Mouse (Mus musculus) intestine, embryonic 14.5 days (tissue): ENCODE measurements around the gene Dpp6. TPM values are rescaled to one million over a fixed set of nuclear protein-coding genes. Genes with fewer than 3 reads are reported as not detected.

ENCODE experiments used
- ATAC-seq: fragments of 200-750 bp; cut with Nextera tagmentation; replicated peaks from 2 replicates; pipeline ENCODE4 v1.8.0; 2017; ENCODE audit warnings: low read depth, moderate number of reproducible peaks, moderate TSS enrichment, moderate library complexity; ENCODE audit not compliant: low FRiP score, low TSS enrichment
- DNase-seq: peaks from one replicate; pipeline ENCODE4 v3.0.0-alpha.2; 2018; ENCODE audit warnings: low spot score
- H3K27ac ChIP-seq: fragments of 300-500 bp; sonication (generic); 2 replicates; pipeline ENCODE4 v1.5.1; 2014; ENCODE audit warnings: low read depth, mild to moderate bottlenecking, control low read depth
- H3K27me3 ChIP-seq: fragments of 300-500 bp; sonication (generic); replicated peaks from 2 replicates; pipeline ENCODE4 v1.6.1; 2014; ENCODE audit warnings: low read length, control low read depth; ENCODE audit not compliant: control insufficient read depth, insufficient read depth
- H3K36me3 ChIP-seq: fragments of 300-500 bp; sonication (generic); 2 replicates; pipeline ENCODE4 v1.6.1; 2014; ENCODE audit warnings: low read length, control low read depth; ENCODE audit not compliant: control insufficient read depth, insufficient read depth
- H3K4me1 ChIP-seq: fragments of 300-500 bp; sonication (generic); replicated peaks from 2 replicates; pipeline ENCODE4 v1.6.1; 2014; ENCODE audit warnings: low read length, control low read depth, mixed read lengths; ENCODE audit not compliant: control insufficient read depth, insufficient read depth
- H3K4me2 ChIP-seq: fragments of 300-500 bp; sonication (generic); 2 replicates; pipeline ENCODE4 v1.6.1; 2014; ENCODE audit warnings: low read length
- H3K4me3 ChIP-seq: fragments of 300-500 bp; sonication (generic); 2 replicates; pipeline ENCODE4 v1.5.1; 2014; ENCODE audit warnings: low read depth, low read length, control low read depth, mixed read lengths
- H3K9ac ChIP-seq: fragments of 300-500 bp; sonication (generic); 2 replicates; pipeline ENCODE4 v1.6.1; 2014; ENCODE audit warnings: mild to moderate bottlenecking, low read length
- H3K9me3 ChIP-seq: fragments of 300-500 bp; sonication (generic); 2 replicates; pipeline ENCODE4 v1.6.1; 2016; ENCODE audit warnings: low read length, control low read depth; ENCODE audit not compliant: control insufficient read depth
- WGBS: fragments of 180-500 bp; shearing (Covaris S2); extraction: QIAGEN DNeasy Blood & Tissue Kit; methylation state at CpG from one replicate; pipeline ENCODE4 v1.1.7; 2014; 5-methylcytosine and 5-hydroxymethylcytosine counted together
- polyA plus RNA-seq: library from polyadenylated mRNA; unstranded; fragments of >200 nt; fragmentation: Nextera tagmentation; extraction: Ambion mirVana; gene quantifications from 2 replicates; pipeline ENCODE4 v1.2.1, GENCODE M21; 2014

Gene Dpp6
- polyA plus RNA-seq, 1 experiment from 2014 or later: 2.0 TPM

DNA sequence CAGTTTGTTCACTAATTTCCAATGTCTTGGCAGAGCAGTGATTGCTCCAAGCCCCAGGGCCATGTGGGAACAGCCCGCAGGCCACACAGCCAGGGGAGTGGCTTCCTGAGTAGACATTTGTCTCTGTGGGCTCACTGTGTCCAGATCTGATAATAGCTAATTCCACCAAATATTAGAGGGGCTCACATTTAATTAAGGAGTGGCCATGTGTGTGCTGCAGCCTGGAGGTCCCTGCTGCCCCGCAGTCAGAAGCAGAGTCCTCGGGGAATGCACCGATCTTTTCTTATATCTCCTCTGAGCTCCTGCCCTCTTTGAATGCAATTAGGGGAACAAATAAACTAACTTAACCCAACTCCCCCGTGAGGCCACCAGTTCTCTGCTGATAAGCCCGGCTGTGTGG, 889.5 kb downstream of the Dpp6 start:
- Histone ChIP-seq H3K9ac (no peak overlapping the region), H3K4me3 (no peak overlapping the region), H3K4me2 (no peak overlapping the region), H3K9me3 (no peaks in the 10 kb centered on the region), H3K27ac (no peak overlapping the region), H3K36me3 (no peaks in the 10 kb centered on the region), H3K4me1 (peaks cover 10% of the 10 kb centered on the region), H3K27me3 (no peaks in the 10 kb centered on the region)
- DNase-seq: no peak
- 62% methylated on average over 6 of the region's 6 CpGs for WGBS
- ATAC-seq: peak; percentile 36; the same call in 1 of the 2 replicates

DNA sequence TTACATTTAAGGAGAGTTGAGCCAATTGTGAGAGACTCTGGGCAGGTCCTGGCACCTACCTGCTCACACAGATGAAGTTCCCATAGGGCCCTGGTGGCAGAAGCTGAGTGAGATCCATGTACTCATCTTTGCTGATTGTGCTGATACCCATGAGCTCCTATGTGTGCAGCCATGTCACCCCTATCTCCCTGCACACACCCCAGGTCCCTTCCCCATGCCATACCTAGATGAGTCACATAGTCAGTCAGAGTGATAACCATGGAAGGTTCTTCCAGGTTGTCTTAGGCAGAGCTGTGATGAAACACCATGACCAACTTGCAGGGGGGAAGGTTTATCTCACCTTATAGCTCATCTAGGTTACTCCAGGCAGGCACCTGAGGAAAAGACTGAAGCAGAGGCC, 890.3 kb downstream of the Dpp6 start:
- ATAC-seq (no peak), DNase-seq (no peak)
- Histone ChIP-seq H3K36me3 (no peaks in the 10 kb centered on the region), H3K4me2 (no peak overlapping the region), H3K27ac (no peak overlapping the region), H3K4me1 (peaks cover 10% of the 10 kb centered on the region), H3K4me3 (no peak overlapping the region), H3K9ac (no peak overlapping the region), H3K27me3 (no peaks in the 10 kb centered on the region), H3K9me3 (no peaks in the 10 kb centered on the region)

DNA sequence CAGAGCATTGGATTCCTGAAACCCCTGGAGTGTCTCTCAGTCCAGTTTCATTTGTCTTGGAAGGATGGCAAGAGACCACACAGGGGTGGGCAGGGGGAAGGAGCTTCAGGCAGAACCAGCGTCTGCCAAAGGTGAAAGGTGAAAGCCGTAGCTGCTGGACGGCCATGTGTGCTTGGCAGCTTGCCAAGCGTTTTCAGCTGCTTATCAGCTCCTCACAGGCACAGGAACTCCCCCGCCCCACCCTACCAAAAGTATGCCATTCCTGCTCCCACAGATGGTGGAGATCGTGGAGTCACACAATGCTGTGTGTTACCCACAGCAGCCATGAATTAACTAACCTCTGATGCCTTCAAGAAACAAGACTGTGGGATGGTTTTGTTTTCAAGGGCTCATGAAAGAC, 891.2 kb downstream of the Dpp6 start:
- no peak overlapping the region for H3K4me3 ChIP-seq
- DNase-seq (no peak), ATAC-seq (no peak)
- no peaks in the 10 kb centered on the region for H3K36me3 ChIP-seq
- no peak overlapping the region for H3K9ac ChIP-seq
- 8% methylated on average over 6 of the region's 6 CpGs for WGBS
- no peak overlapping the region for H3K4me2 ChIP-seq
- H3K4me1 ChIP-seq: peaks cover 10% of the 10 kb centered on the region
- no peaks in the 10 kb centered on the region for H3K9me3 ChIP-seq
- H3K27me3 ChIP-seq: no peaks in the 10 kb centered on the region
- no peak overlapping the region for H3K27ac ChIP-seq

DNA sequence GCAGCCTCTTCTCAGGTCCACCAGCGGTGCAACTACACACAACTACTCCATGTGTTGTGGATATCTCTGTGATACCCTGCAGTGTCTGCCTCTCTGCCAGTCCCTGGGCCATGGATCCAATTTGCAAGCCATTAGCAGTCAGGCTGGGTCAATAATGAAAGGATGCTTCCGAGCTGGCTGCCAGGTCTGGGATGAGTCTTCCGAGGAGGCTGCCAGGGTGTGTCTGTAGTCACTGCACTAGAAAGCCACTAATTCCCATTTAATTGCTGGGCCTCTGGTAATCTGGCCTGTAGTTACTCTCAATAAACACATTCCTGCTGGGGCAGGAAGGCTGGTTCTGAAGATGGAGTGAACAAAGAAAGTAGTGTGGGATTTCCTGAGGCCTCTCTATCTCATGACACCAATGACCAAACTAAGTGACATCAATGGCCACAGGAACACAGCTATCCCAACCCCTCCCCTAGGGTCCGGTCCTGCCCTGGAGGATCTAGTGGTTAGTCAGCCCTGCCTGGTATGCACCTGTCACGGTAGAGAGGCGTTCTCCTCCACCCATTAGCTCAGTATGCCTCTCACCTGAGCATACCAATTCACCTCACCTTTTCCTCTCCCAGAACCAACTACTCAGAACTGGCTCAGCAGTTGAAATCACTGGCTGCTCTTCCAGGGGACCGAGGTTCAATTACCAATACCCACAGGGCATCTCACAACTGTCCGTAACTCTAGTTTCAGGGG, 894.6 kb downstream of the Dpp6 start:
- H3K27ac ChIP-seq: no peak overlapping the region
- ATAC-seq (0 out of 2 replicates have a peak, but pooled peaks have one; percentile 29), DNase-seq (no peak)
- H3K9me3 ChIP-seq: no peaks in the 10 kb centered on the region
- no peaks in the 10 kb centered on the region for H3K27me3 ChIP-seq
- no peak overlapping the region for H3K4me2 ChIP-seq
- WGBS: 60% methylated on average over 8 of the region's 8 CpGs
- H3K9ac ChIP-seq: no peak overlapping the region
- peaks cover 10% of the 10 kb centered on the region for H3K4me1 ChIP-seq
- no peaks in the 10 kb centered on the region for H3K36me3 ChIP-seq
- no peak overlapping the region for H3K4me3 ChIP-seq

DNA sequence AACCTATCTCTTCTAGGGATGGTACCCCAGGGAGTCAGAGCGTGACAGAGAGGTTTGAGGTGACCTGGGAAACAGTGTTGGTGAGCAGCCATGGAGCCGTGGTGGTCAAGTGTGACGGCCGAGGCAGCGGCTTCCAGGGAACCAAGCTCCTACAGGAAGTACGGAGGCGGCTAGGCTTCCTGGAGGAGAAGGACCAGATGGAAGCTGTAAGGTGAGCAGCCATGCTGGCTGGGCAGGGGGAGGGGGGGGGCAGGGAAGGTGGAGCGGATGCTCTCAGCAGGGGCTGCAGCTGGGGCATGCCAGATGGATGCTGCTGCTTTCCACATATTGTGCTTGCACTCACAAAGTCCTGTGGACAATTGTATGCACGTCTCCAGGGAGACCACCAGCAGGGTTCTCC, 897.4 kb downstream of the Dpp6 start:
- Histone ChIP-seq H3K4me1 (no peaks in the 10 kb centered on the region), H3K4me2 (no peak overlapping the region), H3K4me3 (no peak overlapping the region), H3K27ac (no peak overlapping the region), H3K9me3 (no peaks in the 10 kb centered on the region), H3K36me3 (no peaks in the 10 kb centered on the region), H3K27me3 (no peaks in the 10 kb centered on the region), H3K9ac (no peak overlapping the region)
- DNase-seq: no peak
- 66% methylated on average over 9 of the region's 9 CpGs for WGBS
- no peak for ATAC-seq

DNA sequence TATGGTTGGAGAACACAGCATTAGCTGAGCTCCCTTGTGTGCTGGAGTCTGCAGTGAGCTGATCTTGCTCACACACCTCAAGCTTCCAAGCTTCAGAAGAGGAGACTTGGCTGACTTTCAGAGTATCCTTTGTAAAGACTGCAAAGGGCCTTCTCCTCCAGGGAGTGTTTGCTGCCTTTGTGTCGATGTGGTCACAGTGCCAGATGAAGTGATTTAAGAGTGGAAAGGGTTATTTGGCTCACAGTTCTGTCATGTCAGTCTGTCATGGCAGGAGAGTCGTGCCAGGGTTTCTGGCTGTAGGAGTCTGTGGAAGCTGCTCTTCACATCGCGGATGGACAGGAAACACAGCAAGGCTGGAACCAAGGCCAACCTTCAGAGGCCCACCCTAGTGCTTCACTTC, 899.0 kb downstream of the Dpp6 start:
- Histone ChIP-seq H3K4me3 (no peak overlapping the region), H3K9ac (no peak overlapping the region), H3K27me3 (no peaks in the 10 kb centered on the region), H3K36me3 (no peaks in the 10 kb centered on the region), H3K4me2 (no peak overlapping the region), H3K9me3 (no peaks in the 10 kb centered on the region), H3K4me1 (no peaks in the 10 kb centered on the region), H3K27ac (no peak overlapping the region)
- WGBS: 74% methylated on average over 4 of the region's 4 CpGs
- no peak for DNase-seq
- ATAC-seq: no peak

DNA sequence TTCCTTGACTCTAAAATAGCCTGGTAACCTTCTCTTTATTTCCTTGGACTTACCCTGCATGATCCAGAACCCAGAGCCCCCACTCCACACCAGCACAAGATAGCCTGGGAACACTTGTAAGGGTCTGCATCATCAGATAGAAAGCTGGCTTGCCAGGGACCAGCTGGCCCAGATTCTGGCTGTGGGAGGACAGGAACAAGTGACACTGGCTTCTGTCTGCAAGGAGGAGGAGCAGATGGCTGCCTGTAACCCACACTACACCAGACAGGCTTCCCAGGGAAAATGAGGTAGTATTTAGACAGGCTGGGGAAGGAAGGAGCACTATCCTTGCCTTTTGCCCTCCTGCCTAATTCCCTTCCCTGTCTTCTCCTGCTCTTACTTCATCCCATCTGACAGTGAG, 900.3 kb downstream of the Dpp6 start:
- Histone ChIP-seq H3K27me3 (no peaks in the 10 kb centered on the region), H3K9me3 (no peaks in the 10 kb centered on the region), H3K4me2 (no peak overlapping the region), H3K4me1 (no peaks in the 10 kb centered on the region), H3K4me3 (no peak overlapping the region), H3K9ac (no peak overlapping the region), H3K27ac (no peak overlapping the region), H3K36me3 (no peaks in the 10 kb centered on the region)
- DNase-seq (no peak), ATAC-seq (no peak)

DNA sequence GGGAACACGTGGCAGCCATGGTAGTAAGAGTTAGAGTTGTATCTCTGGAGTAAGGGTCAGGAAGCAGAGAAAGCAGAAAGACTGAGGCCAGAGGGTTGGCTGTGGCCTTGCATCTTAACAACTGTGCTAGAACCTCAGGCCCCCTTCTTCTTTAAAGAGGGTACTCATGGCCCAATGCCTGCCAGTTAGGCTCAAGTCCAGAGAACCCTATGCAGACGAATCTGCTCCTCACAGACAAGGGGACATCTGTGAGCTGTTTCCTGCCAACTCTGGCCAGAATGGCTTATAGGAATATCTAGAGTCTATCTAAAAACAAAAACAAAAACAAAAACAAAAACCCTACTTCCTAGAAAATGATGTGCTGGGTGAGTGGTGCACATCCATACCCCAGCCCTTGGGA, 902.3 kb downstream of the Dpp6 start:
- H3K27me3 ChIP-seq: no peaks in the 10 kb centered on the region
- H3K36me3 ChIP-seq: no peaks in the 10 kb centered on the region
- DNase-seq (no peak), ATAC-seq (no peak)
- no peak overlapping the region for H3K4me2 ChIP-seq
- no peak overlapping the region for H3K9ac ChIP-seq
- 74% methylated on average over 2 of the region's 2 CpGs for WGBS
- no peak overlapping the region for H3K4me3 ChIP-seq
- H3K4me1 ChIP-seq: no peaks in the 10 kb centered on the region
- no peaks in the 10 kb centered on the region for H3K9me3 ChIP-seq
- no peak overlapping the region for H3K27ac ChIP-seq

DNA sequence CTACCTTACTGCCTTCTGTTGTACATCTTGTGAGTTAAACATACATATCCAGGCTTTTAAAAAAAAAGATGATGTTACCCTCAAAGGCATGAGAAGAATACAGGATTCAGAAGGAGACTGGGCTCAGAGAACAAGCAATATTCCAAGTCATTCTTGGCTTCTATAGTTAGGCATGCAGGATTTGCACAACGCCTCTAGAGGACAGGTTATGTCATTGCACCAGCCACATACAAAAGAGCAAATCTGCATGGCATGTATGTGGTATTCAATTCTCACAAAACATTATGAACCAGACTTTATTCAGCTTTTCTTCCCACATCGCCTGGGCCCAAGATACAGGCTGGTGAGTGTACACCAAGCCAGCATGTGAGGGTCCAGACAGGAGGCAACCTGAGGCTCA, 907.5 kb downstream of the Dpp6 start:
- Histone ChIP-seq H3K36me3 (no peaks in the 10 kb centered on the region), H3K27ac (no peak overlapping the region), H3K9me3 (0 out of 2 replicates have a peak, but pooled peaks cover 3% of the 10 kb centered on the region), H3K9ac (no peak overlapping the region), H3K4me3 (no peak overlapping the region), H3K27me3 (no peaks in the 10 kb centered on the region), H3K4me2 (no peak overlapping the region), H3K4me1 (no peaks in the 10 kb centered on the region)
- DNase-seq (no peak), ATAC-seq (no peak)
- WGBS: 29% methylated on average over 2 of the region's 2 CpGs
